Mouse (Mus musculus) olfactory bulb, adult 2 months (tissue): Measurements from ENCODE around the gene Bcl11b. TPM values are rescaled to one million over a fixed set of nuclear protein-coding genes. Genes with fewer than 3 reads are reported as not detected.
A peak's percentile ranks its signal among the peaks of the same experiment; 100 is the strongest.

Experiments used
- H3K27ac ChIP-seq: fragments of 200-500 bp; 2 replicates; pipeline ENCODE4 v1.5.1; 2012; ENCODE audit warnings: low read depth, low read length; ENCODE audit not compliant: insufficient read depth
- H3K4me1 ChIP-seq: fragments of 200-500 bp; 2 replicates; pipeline ENCODE4 v1.6.1; 2012; ENCODE audit warnings: low read length; ENCODE audit not compliant: control insufficient read depth, insufficient read depth
- H3K4me3 ChIP-seq: fragments of 200-500 bp; 2 replicates; pipeline ENCODE4 v1.5.1; 2012; ENCODE audit warnings: mild to moderate bottlenecking, low read depth, low read length, moderate library complexity; ENCODE audit not compliant: insufficient read depth
- CTCF ChIP-seq: fragments of 200-500 bp; IDR thresholded peaks from 2 replicates; pipeline ENCODE4 v1.5.1; 2012; ENCODE audit warnings: low read depth, mild to moderate bottlenecking, low read length, moderate library complexity; ENCODE audit not compliant: insufficient read depth
- POLR2A ChIP-seq: fragments of 200-500 bp; IDR thresholded peaks from 2 replicates; pipeline ENCODE4 v1.6.1; 2012; ENCODE audit warnings: mild to moderate bottlenecking, low read depth, low read length, moderate library complexity; ENCODE audit not compliant: insufficient read depth
- WGBS: fragments of 180-500 bp; shearing (Covaris S2); methylation state at CpG from one replicate; pipeline ENCODE4 v1.1.7; 2018; 5-methylcytosine and 5-hydroxymethylcytosine counted together
- polyA plus RNA-seq: library from polyadenylated mRNA; stranded (reverse); fragments of >200 nt; gene quantifications from 2 replicates; pipeline ENCODE4 v1.2.4, GENCODE M21; 2012; ENCODE audit warnings: low replicate concordance; ENCODE audit not compliant: missing spikeins, insufficient read depth, insufficient read length

The Bcl11b gene
- polyA plus RNA-seq, 1 experiment, result 49.8 TPM

- Histone ChIP-seq H3K4me1 (peaks cover 57% of the 10 kb centered on the region), H3K27ac (no peak overlapping the region), H3K4me3 (no peak overlapping the region)
- 85% methylated on average over 5 of the region's 5 CpGs for WGBS
- no peak for TF ChIP-seq CTCF
- no peak for TF ChIP-seq POLR2A
Measured at GRCm38 (mm10) chr12:107936972-107937371, 66.4 kb downstream of the Bcl11b start.

- TF ChIP-seq CTCF, result no peak
- TF ChIP-seq POLR2A, result no peak
- 86% methylated on average over 7 of the region's 7 CpGs for WGBS
- H3K27ac ChIP-seq, result no peak overlapping the region
- H3K4me1 ChIP-seq, result peaks cover 59% of the 10 kb centered on the region
- no peak overlapping the region for H3K4me3 ChIP-seq
Measured at GRCm38 (mm10) chr12:107936406-107936805, 67.0 kb downstream of the Bcl11b start.

GRCm38 (mm10) chr12:107934831-107935437 lies 68.5 kb downstream of the Bcl11b start:
- Histone ChIP-seq H3K4me3 (peak overlapping the region; percentile 13; the same call in 1 of the 2 replicates), H3K4me1 (peaks cover 65% of the 10 kb centered on the region), H3K27ac (peak overlapping the region; percentile 12; the same call in 1 of the 2 replicates)
- WGBS, result 12% methylated on average over 19 of the region's 19 CpGs
- TF ChIP-seq POLR2A (no peak), CTCF (no peak)

GRCm38 (mm10) chr12:107932140-107932539 lies 71.3 kb downstream of the Bcl11b start:
- Histone ChIP-seq H3K4me1 (peaks cover 81% of the 10 kb centered on the region), H3K27ac (peak overlapping the region; percentile 97), H3K4me3 (no peak overlapping the region)
- TF ChIP-seq CTCF, result no peak
- TF ChIP-seq POLR2A, result no peak
- WGBS, result 27% methylated on average over 12 of the region's 12 CpGs

- TF ChIP-seq POLR2A (no peak), CTCF (no peak)
- peaks cover 82% of the 10 kb centered on the region for H3K4me1 ChIP-seq
- H3K4me3 ChIP-seq, result no peak overlapping the region
- H3K27ac ChIP-seq, result peak overlapping the region; percentile 97
- 42% methylated on average over 5 of the region's 5 CpGs for WGBS
Measured at GRCm38 (mm10) chr12:107931476-107931875, 71.9 kb downstream of the Bcl11b start.

GRCm38 (mm10) chr12:107930611-107931350 lies 72.6 kb downstream of the Bcl11b start:
- 9% methylated on average over 28 of the region's 28 CpGs for WGBS
- Histone ChIP-seq H3K4me3 (peak overlapping the region; percentile 23), H3K27ac (peak overlapping the region; percentile 97), H3K4me1 (peaks cover 83% of the 10 kb centered on the region)
- TF ChIP-seq POLR2A (no peak), CTCF (no peak)

- peaks cover 79% of the 10 kb centered on the region for H3K4me1 ChIP-seq
- TF ChIP-seq CTCF, result no peak
- TF ChIP-seq POLR2A, result no peak
- H3K27ac ChIP-seq, result peak overlapping the region; percentile 34
- H3K4me3 ChIP-seq, result 0 out of 2 replicates have a peak overlapping the region, but pooled peaks have one; percentile 12
- 35% methylated on average over 7 of the region's 7 CpGs for WGBS
Measured at GRCm38 (mm10) chr12:107928905-107929304, 74.5 kb downstream of the Bcl11b start.

GRCm38 (mm10) chr12:107928464-107928901 lies 74.9 kb downstream of the Bcl11b start:
- H3K4me1 ChIP-seq, result peaks cover 75% of the 10 kb centered on the region
- H3K4me3 ChIP-seq, result peak overlapping the region; percentile 23; the same call in 1 of the 2 replicates
- TF ChIP-seq CTCF (peak; percentile 25; the same call in 1 of the 2 replicates), POLR2A (no peak)

GRCm38 (mm10) chr12:107927961-107928431 lies 75.4 kb downstream of the Bcl11b start:
- WGBS, result 10% methylated on average over 10 of the region's 10 CpGs
- Histone ChIP-seq H3K4me3 (peak overlapping the region; percentile 16), H3K4me1 (peaks cover 70% of the 10 kb centered on the region), H3K27ac (peak overlapping the region; percentile 47)
- no peak for TF ChIP-seq POLR2A
- no peak for TF ChIP-seq CTCF

More at GRCm38 (mm10) chr12:107928464-107928901, 74.9 kb downstream of the Bcl11b start:
- peak overlapping the region; percentile 47 for H3K27ac ChIP-seq
- WGBS, result 12% methylated on average over 15 of the region's 15 CpGs
